Mouse (Mus musculus) neural tube, embryonic 13.5 days (tissue): ENCODE results near the gene Uvrag. TPM values are rescaled to one million over a fixed set of nuclear protein-coding genes. Genes with fewer than 3 reads are reported as not detected.
A peak's percentile ranks its signal among the peaks of the same experiment; 100 is the strongest.

Experiments
- ATAC-seq: fragments of 200-750 bp; cut with Nextera tagmentation; 2 replicates; pipeline ENCODE4 v1.8.0; 2017; ENCODE audit warnings: low read depth, mild to moderate bottlenecking, moderate TSS enrichment, moderate library complexity
- H3K27ac ChIP-seq: fragments of 300-500 bp; sonication (generic); replicated peaks from 2 replicates; pipeline ENCODE4 v1.5.1; 2015; ENCODE audit warnings: moderate library complexity, mild to moderate bottlenecking, inconsistent platforms
- H3K27me3 ChIP-seq: fragments of 300-500 bp; sonication (generic); 2 replicates; pipeline ENCODE4 v1.6.1; 2015; ENCODE audit warnings: mild to moderate bottlenecking, inconsistent platforms
- H3K36me3 ChIP-seq: fragments of 300-500 bp; sonication (generic); 2 replicates; pipeline ENCODE4 v1.6.1; 2015; ENCODE audit warnings: mild to moderate bottlenecking, inconsistent platforms
- H3K4me1 ChIP-seq: fragments of 300-500 bp; sonication (generic); replicated peaks from 2 replicates; pipeline ENCODE4 v1.6.1; 2015; ENCODE audit warnings: inconsistent platforms
- H3K4me2 ChIP-seq: fragments of 300-500 bp; sonication (generic); 2 replicates; pipeline ENCODE4 v1.6.1; 2015; ENCODE audit warnings: inconsistent platforms, mild to moderate bottlenecking, moderate library complexity
- H3K4me3 ChIP-seq: fragments of 300-500 bp; sonication (generic); 2 replicates; pipeline ENCODE4 v1.5.1; 2015; ENCODE audit warnings: mild to moderate bottlenecking, inconsistent platforms
- H3K9ac ChIP-seq: fragments of 300-500 bp; sonication (generic); 2 replicates; pipeline ENCODE4 v1.6.1; 2015; ENCODE audit warnings: moderate library complexity, mild to moderate bottlenecking, inconsistent platforms
- H3K9me3 ChIP-seq: fragments of 300-500 bp; sonication (generic); 2 replicates; pipeline ENCODE4 v1.6.1; 2016; ENCODE audit warnings: inconsistent platforms
- WGBS: fragments of 180-500 bp; shearing (Covaris S2); methylation state at CpG from one replicate; pipeline ENCODE4 v1.1.7; 2015; 5-methylcytosine and 5-hydroxymethylcytosine counted together
- polyA plus RNA-seq: library from polyadenylated mRNA; unstranded; fragments of >200 nt; fragmentation: Nextera tagmentation; extraction: Ambion mirVana; gene quantifications from 2 replicates; pipeline ENCODE4 v1.2.1, GENCODE M21; 2015

Gene Uvrag
- polyA plus RNA-seq, 1 experiment from 2014 or later, result 16.6 TPM

DNA sequence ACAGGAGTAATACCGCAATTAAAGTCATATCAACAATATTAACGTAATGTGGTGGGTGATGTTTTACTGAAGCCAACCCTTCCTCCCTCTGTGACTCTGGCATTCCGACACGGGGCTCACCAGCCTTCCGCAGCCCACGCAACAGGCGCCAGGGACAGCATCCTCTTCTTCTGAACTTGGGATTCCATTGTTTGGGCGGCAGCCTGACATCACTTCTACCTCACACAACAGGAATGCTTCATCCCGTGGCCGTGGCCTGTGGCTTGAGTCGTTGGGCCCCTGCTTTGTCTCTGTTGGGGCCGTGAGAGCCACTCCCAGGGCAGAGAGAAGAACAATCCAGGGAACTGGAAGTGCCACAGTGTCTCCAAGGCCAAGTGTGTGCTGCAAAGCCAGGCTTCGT lies 264.8 kb downstream of the Uvrag start:
- no peaks in the 10 kb centered on the region for H3K9me3 ChIP-seq
- H3K27me3 ChIP-seq, result no peaks in the 10 kb centered on the region
- no peak overlapping the region for H3K4me3 ChIP-seq
- no peak overlapping the region for H3K9ac ChIP-seq
- H3K27ac ChIP-seq, result no peak overlapping the region
- no peak overlapping the region for H3K4me2 ChIP-seq
- ATAC-seq, result no peak
- H3K4me1 ChIP-seq, result peaks cover 16% of the 10 kb centered on the region
- H3K36me3 ChIP-seq, result no peaks in the 10 kb centered on the region
- WGBS, result 35% methylated on average over 13 of the region's 13 CpGs

DNA sequence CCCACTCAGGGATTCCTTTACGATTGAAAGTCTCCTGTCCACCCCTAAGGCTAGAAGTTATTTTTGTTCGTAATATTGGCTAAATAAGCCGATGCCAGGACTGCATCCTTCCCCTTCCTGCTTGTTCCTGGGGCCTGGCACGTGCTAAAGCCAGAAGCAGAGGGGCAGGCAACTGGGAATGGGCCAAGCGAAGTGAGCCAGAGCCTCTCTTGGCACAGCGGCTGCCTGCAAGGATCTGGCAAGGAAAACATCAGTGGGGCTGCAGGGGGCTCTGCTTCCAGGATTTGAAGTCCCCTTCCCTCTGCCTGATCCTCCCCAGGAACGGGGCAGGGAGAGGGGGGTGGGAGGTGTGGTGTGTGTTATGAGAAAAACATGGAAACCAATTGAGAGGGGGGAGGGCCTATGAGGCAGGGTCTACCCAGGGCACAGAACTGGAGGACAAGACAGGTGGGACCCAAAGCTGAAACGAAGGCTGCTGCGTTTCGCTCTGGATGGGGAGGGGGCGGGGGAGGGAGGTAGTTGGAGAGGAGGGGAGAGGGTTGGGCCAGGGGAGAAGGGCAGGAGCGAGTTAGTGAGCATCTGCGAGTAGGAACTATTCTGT lies 265.5 kb downstream of the Uvrag start:
- no peaks in the 10 kb centered on the region for H3K27me3 ChIP-seq
- 33% methylated on average over 13 of the region's 13 CpGs for WGBS
- no peak for ATAC-seq
- no peaks in the 10 kb centered on the region for H3K9me3 ChIP-seq
- no peak overlapping the region for H3K27ac ChIP-seq
- H3K36me3 ChIP-seq, result no peaks in the 10 kb centered on the region
- H3K4me1 ChIP-seq, result peaks cover 21% of the 10 kb centered on the region
- no peak overlapping the region for H3K4me2 ChIP-seq
- H3K4me3 ChIP-seq, result no peak overlapping the region
- no peak overlapping the region for H3K9ac ChIP-seq

DNA sequence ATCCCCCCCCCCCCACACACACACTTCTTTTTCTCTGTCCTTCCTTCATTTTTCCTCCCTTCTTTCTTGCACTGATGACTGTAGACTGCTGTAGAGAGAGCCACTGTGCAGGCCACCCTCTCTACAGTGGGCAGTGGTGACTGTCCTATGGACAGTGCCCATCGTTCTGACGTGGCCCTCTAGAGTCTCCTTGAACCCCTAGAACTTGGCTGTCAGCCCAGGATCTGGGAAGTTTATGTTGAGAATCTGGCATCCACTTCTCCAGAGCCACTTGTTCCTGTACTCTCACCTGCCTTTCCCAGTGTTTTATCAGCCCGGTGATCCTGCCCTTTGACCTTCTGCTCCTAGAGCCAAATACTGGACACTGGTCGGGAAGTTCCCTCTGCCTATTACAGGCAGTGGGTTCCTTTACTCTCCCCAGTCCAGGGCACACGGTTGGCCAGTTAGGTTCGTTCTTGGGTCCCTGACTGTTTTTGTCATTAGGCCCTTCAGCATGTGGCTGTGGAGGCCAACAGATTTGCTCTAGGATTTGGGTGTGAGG lies 266.5 kb downstream of the Uvrag start:
- ATAC-seq, result no peak
- H3K4me2 ChIP-seq, result no peak overlapping the region
- 0 out of 2 replicates have a peak, but pooled peaks cover 2% of the 10 kb centered on the region for H3K27me3 ChIP-seq
- no peaks in the 10 kb centered on the region for H3K36me3 ChIP-seq
- WGBS, result 67% methylated on average over 6 of the region's 6 CpGs
- H3K9me3 ChIP-seq, result no peaks in the 10 kb centered on the region
- H3K4me1 ChIP-seq, result peaks cover 27% of the 10 kb centered on the region
- no peak overlapping the region for H3K27ac ChIP-seq
- H3K4me3 ChIP-seq, result no peak overlapping the region
- H3K9ac ChIP-seq, result no peak overlapping the region

DNA sequence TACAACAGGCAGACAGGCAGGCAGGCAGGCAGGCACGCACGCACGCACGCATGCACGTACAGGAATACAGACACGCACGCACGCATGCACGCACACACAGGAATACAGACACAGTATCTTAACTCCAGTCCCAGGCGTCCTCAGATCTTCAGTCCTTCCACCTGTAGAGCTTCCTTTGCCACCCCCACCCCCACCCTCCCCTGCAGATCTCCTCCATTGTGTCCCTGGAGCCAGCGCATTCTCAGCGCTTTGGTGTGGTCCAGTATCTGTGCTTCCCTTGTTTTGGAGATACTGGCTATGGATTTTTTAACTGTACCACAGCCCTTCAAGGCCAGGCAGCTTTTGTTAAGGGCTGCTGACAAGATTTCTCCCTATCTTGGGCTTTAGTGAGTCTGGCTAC lies 267.6 kb downstream of the Uvrag start:
- H3K27ac ChIP-seq, result no peak overlapping the region
- WGBS, result 88% methylated on average over 12 of the region's 12 CpGs
- no peak overlapping the region for H3K4me2 ChIP-seq
- no peaks in the 10 kb centered on the region for H3K36me3 ChIP-seq
- no peaks in the 10 kb centered on the region for H3K9me3 ChIP-seq
- 0 out of 2 replicates have a peak, but pooled peaks cover 2% of the 10 kb centered on the region for H3K27me3 ChIP-seq
- no peak for ATAC-seq
- no peak overlapping the region for H3K9ac ChIP-seq
- no peak overlapping the region for H3K4me3 ChIP-seq
- H3K4me1 ChIP-seq, result peaks cover 30% of the 10 kb centered on the region

DNA sequence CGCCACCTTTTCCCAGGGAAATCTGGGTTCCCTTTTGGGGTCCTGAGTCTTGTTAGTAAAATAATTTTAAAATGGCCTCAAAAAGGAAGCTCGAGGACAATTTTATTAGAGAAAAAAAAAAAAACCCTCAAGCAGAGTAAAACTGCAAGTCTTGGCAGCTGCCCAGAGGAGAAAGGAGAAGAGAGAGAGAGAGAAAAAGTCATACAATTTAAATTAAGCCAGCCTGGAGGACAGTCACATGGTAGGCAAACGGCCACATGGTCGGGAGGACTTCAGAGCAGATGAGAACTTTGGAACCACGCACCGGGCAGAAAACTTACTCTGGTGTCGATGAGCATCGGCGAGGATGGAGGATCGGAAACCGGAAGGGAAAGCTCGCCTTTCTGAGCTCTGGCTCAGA lies 269.1 kb downstream of the Uvrag start:
- Histone ChIP-seq H3K4me2 (no peak overlapping the region), H3K9ac (no peak overlapping the region), H3K27me3 (0 out of 2 replicates have a peak, but pooled peaks cover 2% of the 10 kb centered on the region), H3K4me1 (peaks cover 40% of the 10 kb centered on the region), H3K27ac (no peak overlapping the region), H3K9me3 (no peaks in the 10 kb centered on the region), H3K4me3 (no peak overlapping the region), H3K36me3 (no peaks in the 10 kb centered on the region)
- no peak for ATAC-seq
- WGBS, result 83% methylated on average over 12 of the region's 12 CpGs

DNA sequence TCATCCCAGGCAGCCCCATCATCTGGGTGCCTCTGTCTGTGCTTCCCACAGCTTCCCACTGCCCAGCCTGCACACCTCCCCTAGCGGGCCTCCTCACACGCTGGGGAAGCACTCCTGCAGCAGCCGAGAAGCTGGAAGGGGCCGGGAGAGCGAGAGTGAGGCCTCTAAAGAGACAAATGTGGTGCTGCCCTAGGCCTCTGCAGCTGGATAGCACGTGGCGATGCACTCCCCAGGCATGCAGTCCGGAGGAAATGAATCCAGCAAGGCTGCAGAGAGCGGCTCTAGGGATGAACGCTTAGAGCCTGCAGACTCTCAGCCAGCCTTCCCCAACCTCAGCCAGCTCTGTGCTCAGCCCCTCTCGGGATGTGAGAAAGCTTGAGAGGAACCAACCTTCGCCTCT lies 270.1 kb downstream of the Uvrag start:
- H3K9me3 ChIP-seq, result no peaks in the 10 kb centered on the region
- no peak overlapping the region for H3K4me2 ChIP-seq
- no peaks in the 10 kb centered on the region for H3K36me3 ChIP-seq
- H3K27me3 ChIP-seq, result 0 out of 2 replicates have a peak, but pooled peaks cover 2% of the 10 kb centered on the region
- no peak overlapping the region for H3K9ac ChIP-seq
- 29% methylated on average over 12 of the region's 12 CpGs for WGBS
- ATAC-seq, result no peak
- H3K4me1 ChIP-seq, result peaks cover 44% of the 10 kb centered on the region
- H3K4me3 ChIP-seq, result no peak overlapping the region
- H3K27ac ChIP-seq, result no peak overlapping the region

DNA sequence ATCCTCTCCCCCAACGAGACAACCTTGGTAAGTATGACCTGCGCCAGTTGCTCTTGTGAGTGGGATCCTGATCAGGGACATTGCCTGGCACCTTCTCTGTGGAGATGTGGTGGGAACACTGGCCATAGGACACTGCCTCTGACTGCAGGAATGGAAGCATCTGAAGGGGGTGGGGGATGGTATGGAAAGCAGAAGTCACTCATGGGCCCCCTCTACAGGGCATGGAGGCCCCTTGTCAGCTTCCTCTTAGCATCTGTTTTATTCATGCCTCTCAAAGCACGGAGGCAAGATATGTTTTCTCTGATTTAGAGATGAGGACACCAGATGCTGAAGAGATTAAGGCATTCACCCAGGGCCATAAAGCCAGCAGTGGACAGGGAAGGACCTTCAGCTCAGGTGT lies 271.9 kb downstream of the Uvrag start:
- Histone ChIP-seq H3K4me1 (peaks cover 43% of the 10 kb centered on the region), H3K27ac (no peak overlapping the region), H3K4me2 (no peak overlapping the region), H3K36me3 (no peaks in the 10 kb centered on the region), H3K27me3 (0 out of 2 replicates have a peak, but pooled peaks cover 2% of the 10 kb centered on the region), H3K9me3 (no peaks in the 10 kb centered on the region), H3K4me3 (no peak overlapping the region), H3K9ac (no peak overlapping the region)
- no peak for ATAC-seq
- WGBS, result 69% methylated on average over 3 of the region's 3 CpGs

DNA sequence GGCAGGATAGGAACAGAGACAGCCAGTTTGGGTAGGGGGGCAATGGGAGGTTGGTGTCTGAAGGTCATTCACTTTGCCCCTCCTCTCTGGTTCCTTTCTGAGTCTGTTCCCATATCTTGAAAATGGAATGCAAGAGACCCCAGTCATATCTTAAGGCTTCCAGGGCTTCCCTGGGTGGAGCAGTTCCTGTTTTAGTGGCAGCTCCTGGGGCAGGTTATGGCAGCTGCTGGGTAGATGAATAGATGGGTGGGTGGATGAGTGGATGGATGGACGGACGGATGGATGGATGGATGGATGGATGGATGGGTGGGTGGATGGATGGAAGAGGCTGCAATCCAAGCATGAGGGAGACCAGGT lies 273.2 kb downstream of the Uvrag start:
- H3K4me2 ChIP-seq, result no peak overlapping the region
- H3K9me3 ChIP-seq, result no peaks in the 10 kb centered on the region
- ATAC-seq, result no peak
- H3K9ac ChIP-seq, result no peak overlapping the region
- H3K36me3 ChIP-seq, result no peaks in the 10 kb centered on the region
- H3K27ac ChIP-seq, result peak overlapping the region; percentile 59
- WGBS, result 85% methylated on average over 2 of the region's 2 CpGs
- 0 out of 2 replicates have a peak, but pooled peaks cover 2% of the 10 kb centered on the region for H3K27me3 ChIP-seq
- H3K4me3 ChIP-seq, result no peak overlapping the region
- peaks cover 43% of the 10 kb centered on the region for H3K4me1 ChIP-seq

DNA sequence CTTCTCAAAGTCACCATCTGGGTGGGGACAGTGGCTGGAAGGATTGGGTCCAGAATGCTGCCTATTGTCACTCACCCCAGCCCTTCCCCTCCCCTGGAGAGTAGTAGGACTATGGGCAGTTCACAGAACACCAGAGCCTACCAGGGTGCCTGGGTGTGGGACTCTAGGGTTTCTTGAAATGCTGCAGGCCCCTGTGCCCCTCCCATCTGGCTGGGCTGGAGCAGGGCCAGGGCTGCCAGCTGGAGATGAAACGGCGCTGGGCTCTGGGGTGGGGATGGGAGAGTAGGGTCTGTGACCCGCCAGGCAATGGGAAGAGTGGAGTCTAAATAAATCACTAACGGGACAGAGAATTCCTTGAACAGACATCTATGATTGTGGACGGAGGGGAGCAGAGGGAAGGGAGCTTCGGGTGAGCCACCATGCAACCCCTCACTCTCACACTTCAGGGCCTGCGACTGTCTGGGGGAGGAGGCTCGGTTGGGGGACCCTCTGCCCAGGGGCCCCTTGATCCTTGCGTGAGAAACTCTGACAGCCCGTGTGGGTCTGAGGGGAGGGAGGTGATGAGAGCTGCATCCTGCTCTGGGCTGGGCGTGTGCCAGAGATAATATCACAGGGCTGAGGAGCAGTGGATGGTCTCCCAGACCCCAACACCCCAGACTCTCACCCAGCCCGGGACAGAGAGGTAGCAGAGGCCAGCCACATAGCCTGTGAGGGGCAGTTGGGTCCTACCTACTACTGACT lies 273.7 kb downstream of the Uvrag start:
- no peaks in the 10 kb centered on the region for H3K9me3 ChIP-seq
- H3K36me3 ChIP-seq, result no peaks in the 10 kb centered on the region
- H3K27me3 ChIP-seq, result 0 out of 2 replicates have a peak, but pooled peaks cover 2% of the 10 kb centered on the region
- H3K9ac ChIP-seq, result no peak overlapping the region
- WGBS, result 21% methylated on average over 12 of the region's 12 CpGs
- no peak overlapping the region for H3K4me3 ChIP-seq
- H3K27ac ChIP-seq, result peak overlapping the region; percentile 59
- peak; percentile 68 for ATAC-seq
- H3K4me2 ChIP-seq, result 0 out of 2 replicates have a peak overlapping the region, but pooled peaks have one; percentile 14
- peaks cover 43% of the 10 kb centered on the region for H3K4me1 ChIP-seq

DNA sequence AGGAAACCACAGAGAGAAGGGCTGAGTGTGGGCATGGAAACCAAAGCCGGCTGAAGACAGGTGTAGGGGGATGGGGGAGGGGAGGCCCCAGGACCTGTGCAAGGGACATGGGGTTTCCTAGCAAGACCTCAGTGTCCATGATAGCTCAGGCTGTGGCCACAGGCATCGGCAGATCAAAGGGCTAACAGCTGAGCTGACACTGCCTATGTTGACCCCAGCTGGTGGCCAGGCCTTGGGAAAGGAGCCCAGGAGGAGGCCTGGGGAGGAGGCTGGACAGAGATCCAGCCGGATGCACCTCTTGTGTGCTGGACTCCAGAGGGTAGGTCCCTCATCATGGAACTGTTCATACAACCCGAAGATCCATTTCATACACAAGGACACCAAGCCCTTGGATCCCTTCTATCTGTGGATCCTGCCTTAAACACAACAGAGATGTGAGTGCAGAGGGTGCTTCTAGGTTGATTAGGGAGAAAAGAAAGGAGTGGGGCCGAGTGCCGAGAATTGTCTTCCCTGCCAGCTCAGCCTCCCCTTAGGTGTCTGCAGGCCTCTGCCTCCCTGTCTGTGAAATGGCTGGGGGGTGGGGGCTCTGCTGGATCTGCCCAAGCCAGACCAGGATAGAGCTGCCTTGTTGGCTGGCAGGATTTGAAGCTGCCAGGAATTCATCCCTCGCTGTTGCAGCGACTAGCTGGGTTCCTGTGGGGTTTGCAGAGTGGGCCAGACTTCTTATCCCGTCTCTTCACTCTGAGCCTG lies 276.8 kb downstream of the Uvrag start:
- Histone ChIP-seq H3K9me3 (no peaks in the 10 kb centered on the region), H3K9ac (no peak overlapping the region), H3K4me3 (no peak overlapping the region), H3K4me2 (no peak overlapping the region), H3K27ac (no peak overlapping the region), H3K4me1 (peaks cover 38% of the 10 kb centered on the region), H3K36me3 (no peaks in the 10 kb centered on the region), H3K27me3 (no peaks in the 10 kb centered on the region)
- no peak for ATAC-seq
- 52% methylated on average over 9 of the region's 9 CpGs for WGBS

DNA sequence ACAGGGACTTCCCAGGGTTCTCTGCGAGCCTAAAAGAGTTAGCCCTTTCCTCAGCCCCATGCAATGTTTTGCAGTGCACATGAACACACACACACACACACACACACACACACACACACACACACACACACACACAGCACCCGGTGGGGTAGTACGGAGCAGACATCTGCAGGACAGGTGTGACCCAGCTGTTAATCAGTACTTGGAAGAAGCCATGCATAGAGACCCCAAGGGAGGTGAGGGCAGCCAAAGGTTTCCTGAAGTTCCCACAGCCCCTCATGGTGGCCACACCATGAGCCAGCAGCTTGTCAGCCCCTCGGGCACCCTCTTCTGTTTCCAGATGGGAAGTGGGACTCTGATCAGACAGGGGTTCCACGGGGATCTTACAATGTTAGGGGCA lies 277.9 kb downstream of the Uvrag start:
- Histone ChIP-seq H3K4me1 (peaks cover 31% of the 10 kb centered on the region), H3K4me2 (no peak overlapping the region), H3K9ac (no peak overlapping the region), H3K27me3 (no peaks in the 10 kb centered on the region), H3K27ac (no peak overlapping the region), H3K4me3 (no peak overlapping the region), H3K9me3 (no peaks in the 10 kb centered on the region), H3K36me3 (no peaks in the 10 kb centered on the region)
- no peak for ATAC-seq
- WGBS, result 70% methylated on average over 5 of the region's 5 CpGs

DNA sequence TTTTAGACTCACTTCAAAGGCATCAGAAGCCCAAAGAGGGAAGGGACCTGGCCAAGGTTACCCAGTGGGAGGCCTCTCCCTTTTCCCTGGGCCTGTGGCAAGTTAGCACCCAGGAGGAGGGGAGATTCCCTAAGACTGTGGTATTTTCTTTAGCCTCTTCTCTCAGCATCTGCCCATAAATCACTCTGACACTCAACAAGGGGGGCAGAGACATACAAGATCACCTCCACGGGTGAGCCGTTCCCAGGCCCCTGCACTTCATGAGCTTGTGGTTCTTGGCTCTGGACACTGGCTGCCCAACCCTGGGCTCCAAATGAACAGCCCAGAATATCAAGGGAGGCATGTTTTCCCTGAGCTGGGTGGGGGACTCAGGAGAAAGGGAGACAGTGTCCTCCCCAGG lies 279.9 kb downstream of the Uvrag start:
- Histone ChIP-seq H3K9ac (no peak overlapping the region), H3K9me3 (no peaks in the 10 kb centered on the region), H3K4me3 (no peak overlapping the region), H3K4me2 (no peak overlapping the region), H3K27me3 (no peaks in the 10 kb centered on the region), H3K36me3 (no peaks in the 10 kb centered on the region), H3K27ac (no peak overlapping the region), H3K4me1 (peaks cover 16% of the 10 kb centered on the region)
- WGBS, result 6% methylated on average over 2 of the region's 2 CpGs
- no peak for ATAC-seq
